Mouse (Mus musculus): ENCODE measurements at regions not wholly inside any gene's neighbourhood (a gene's known extent, or its start where the extent isn't known, plus 50 kb on each side); places are given as distances from the start of the nearest gene placed in this dataset.
A peak's percentile ranks its signal among the peaks of the same experiment; 100 is the strongest.
"Not testable (repeated sequence)": the region's sequence is repeated elsewhere in the genome, so short reads cannot be mapped to it uniquely, and the experiment has no call there.

- DNase-seq (ENCODE audit: low spot score), result not testable (repeated sequence)
Observed at GRCm38 (mm10) chr3:8005684-8006083, 1385.4 kb upstream of the 1700008P02Rik start.

GRCm38 (mm10) chr3:8004271-8004670 lies 1384.0 kb upstream of the 1700008P02Rik start:
- DNase-seq (ENCODE audit: low spot score), result no peak

GRCm38 (mm10) chr3:8001027-8001426 lies 1380.8 kb upstream of the 1700008P02Rik start:
- DNase-seq (ENCODE audit: low spot score), result no peak

- no peak for DNase-seq (ENCODE audit: low spot score)
Observed at GRCm38 (mm10) chr3:7992322-7992721, 1372.1 kb upstream of the 1700008P02Rik start.

GRCm38 (mm10) chr3:7973287-7973686 lies 1353.0 kb upstream of the 1700008P02Rik start:
- peak; percentile 75 for DNase-seq (ENCODE audit: low spot score)

- DNase-seq (ENCODE audit: low spot score), result peak; percentile 49
Observed at GRCm38 (mm10) chr3:7953911-7954310, 1333.7 kb upstream of the 1700008P02Rik start.

- no peak for DNase-seq (ENCODE audit: low spot score)
Observed at GRCm38 (mm10) chr3:7943646-7944381, 1323.6 kb upstream of the 1700008P02Rik start.

All from adipocyte (in vitro differentiated cells).